Mouse (Mus musculus) natural killer cell, adult 2 months (primary cell): ENCODE results near the gene Pgp.
"Not testable (repeated sequence)": the region's sequence is repeated elsewhere in the genome, so short reads cannot be mapped to it uniquely, and the experiment has no call there.

Experiments
- DNase-seq, 2 experiments: peaks; one replicate each; pipeline ENCODE4 v3.0.0; 2022; ENCODE audit warnings: low spot score in 2 of 2

Pgp gene

GRCm38 (mm10) chr17:24455523-24456206, 14.5 kb upstream of the Pgp start:
- DNase-seq: not testable (repeated sequence)

- DNase-seq: peak; percentile 26 to 42
Measured at GRCm38 (mm10) chr17:24461580-24461979, 8.6 kb upstream of the Pgp start.

- no peak for DNase-seq
Measured at GRCm38 (mm10) chr17:24462932-24463331, 7.3 kb upstream of the Pgp start.

- DNase-seq: no peak
Measured at GRCm38 (mm10) chr17:24463374-24464133, 6.6 kb upstream of the Pgp start.

- no peak for DNase-seq
Measured at GRCm38 (mm10) chr17:24468636-24469246, 1.5 kb upstream of the Pgp start.

- DNase-seq: no peak
Measured at GRCm38 (mm10) chr17:24469336-24469909, 769 bp upstream of the Pgp start.

- DNase-seq: no peak
Measured at GRCm38 (mm10) chr17:24470701-24471527, 722 bp downstream of the Pgp start.

GRCm38 (mm10) chr17:24472512-24472911, 2.3 kb downstream of the Pgp start:
- DNase-seq: no peak

- DNase-seq: no peak
Measured at GRCm38 (mm10) chr17:24473612-24474275, 3.6 kb downstream of the Pgp start, which contains the start of gene Bricd5. TSS of gene Bricd5 (plus strand) at chr17:24473884.

- no peak for DNase-seq
Measured at GRCm38 (mm10) chr17:24474557-24474956, 4.4 kb downstream of the Pgp start.

GRCm38 (mm10) chr17:24475586-24475985, 5.4 kb downstream of the Pgp start:
- no peak for DNase-seq

GRCm38 (mm10) chr17:24476022-24476776, 6.0 kb downstream of the Pgp start:
- no peak for DNase-seq

GRCm38 (mm10) chr17:24477053-24477984, 7.1 kb downstream of the Pgp start:
- no peak for DNase-seq

GRCm38 (mm10) chr17:24477985-24478600, 7.9 kb downstream of the Pgp start:
- DNase-seq: no peak

GRCm38 (mm10) chr17:24478663-24479380, 8.6 kb downstream of the Pgp start, which contains the start of gene Mlst8:
TSS of gene Mlst8 (minus strand) at chr17:24479078.
- peak; percentile 96 to 97 for DNase-seq

GRCm38 (mm10) chr17:24479431-24479830, 9.2 kb downstream of the Pgp start:
- no peak for DNase-seq

GRCm38 (mm10) chr17:24480201-24480826, 10.1 kb downstream of the Pgp start:
- no peak for DNase-seq
